Mouse (Mus musculus): Measurements from ENCODE around the gene 1700001C19Rik. TPM values are rescaled to one million over a fixed set of nuclear protein-coding genes. Genes with fewer than 3 reads are reported as not detected.

1700001C19Rik gene
- polyA plus RNA-seq, 1 experiment = 0.11 TPM

DNA sequence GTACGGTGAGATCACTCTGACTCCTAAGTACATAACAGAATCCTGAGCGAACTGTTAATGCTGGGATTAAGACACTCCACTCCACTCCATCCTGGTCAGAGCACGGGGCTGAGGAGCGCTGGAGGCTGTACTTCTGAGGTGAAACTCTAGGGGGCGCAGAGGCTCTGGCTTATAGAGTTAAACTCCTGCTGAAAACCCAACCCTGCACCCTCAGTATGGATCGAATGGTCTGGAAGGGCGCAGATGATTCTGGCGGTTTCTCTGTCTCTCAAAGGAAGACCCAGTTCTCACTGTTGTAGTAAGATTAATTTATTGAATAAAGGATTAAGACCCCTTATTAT lies 28.6 kb downstream of the 1700001C19Rik start:
- TF ChIP-seq POLR2A (IDR thresholded peaks at IDR 0.05; ENCODE audit: control insufficient read depth, extremely low read depth, insufficient read depth, low read length, poor library complexity) (no peak), CTCF (IDR thresholded peaks at IDR 0.05; ENCODE audit: borderline replicate concordance, control insufficient read depth, extremely low read depth, insufficient read depth, low read length, poor library complexity) (peak; percentile 70; the same call in 1 of the 2 replicates)
- Histone ChIP-seq H3K36me3 (ENCODE audit: control insufficient read depth, insufficient read depth, low read length) (no peaks in the 10 kb centered on the region), H3K4me3 (ENCODE audit: control insufficient read depth, insufficient read depth, low read length) (no peak overlapping the region), H3K4me1 (replicated peaks; ENCODE audit: control insufficient read depth, insufficient read depth, low read length) (no peaks in the 10 kb centered on the region), H3K27ac (ENCODE audit: control insufficient read depth, insufficient read depth, low read length) (no peak overlapping the region), H3K27me3 (ENCODE audit: control insufficient read depth, insufficient read depth, low read length) (peaks cover 2% of the 10 kb centered on the region; the same call in 1 of the 2 replicates)
- peak; percentile 61 for DNase-seq
- 11% methylated on average over 8 of the region's 8 CpGs for WGBS

DNA sequence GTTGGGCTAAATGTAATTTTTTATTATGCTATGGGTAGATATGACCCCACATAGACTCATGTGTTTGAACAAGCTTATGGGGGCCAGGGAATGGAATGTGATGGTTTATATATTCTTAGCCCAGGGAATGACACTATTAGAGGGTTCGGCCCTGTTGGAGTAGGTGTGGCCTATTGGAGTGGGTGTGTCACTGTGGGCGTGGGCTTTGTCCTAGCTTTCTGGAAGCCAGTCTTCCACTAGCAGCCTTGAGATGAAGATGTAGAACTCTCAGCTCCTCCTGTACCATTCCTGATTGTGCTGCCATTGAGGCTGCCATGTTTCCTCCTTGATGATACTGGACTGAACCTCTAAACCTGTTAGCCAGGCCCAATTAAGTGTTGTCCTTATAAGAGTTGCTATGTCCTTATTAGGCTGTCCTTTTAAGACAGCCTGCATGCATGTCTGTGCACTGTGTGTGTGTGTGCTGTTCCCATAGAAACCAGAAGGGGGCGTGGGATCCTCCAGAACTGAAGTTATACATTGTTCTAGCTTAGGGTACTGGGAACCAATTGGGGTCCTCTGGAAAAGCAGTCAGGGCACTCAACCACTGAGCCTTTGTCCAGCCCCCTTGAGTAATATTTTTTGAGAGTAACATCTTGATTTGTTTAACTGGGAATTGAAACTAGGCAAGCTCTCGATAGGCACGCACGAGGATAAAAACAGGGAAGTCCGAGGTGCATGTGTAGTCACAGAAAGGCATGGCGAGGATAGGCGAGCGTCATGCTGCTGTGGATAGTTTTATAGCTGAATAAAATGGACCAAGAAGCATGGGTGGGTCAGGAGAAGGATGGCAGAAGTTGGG lies 29.2 kb downstream of the 1700001C19Rik start:
- Histone ChIP-seq H3K4me3 (ENCODE audit: control insufficient read depth, insufficient read depth, low read length) (no peak overlapping the region), H3K27ac (ENCODE audit: control insufficient read depth, insufficient read depth, low read length) (no peak overlapping the region), H3K27me3 (ENCODE audit: control insufficient read depth, insufficient read depth, low read length) (peaks cover 2% of the 10 kb centered on the region; the same call in 1 of the 2 replicates), H3K36me3 (ENCODE audit: control insufficient read depth, insufficient read depth, low read length) (no peaks in the 10 kb centered on the region), H3K4me1 (replicated peaks; ENCODE audit: control insufficient read depth, insufficient read depth, low read length) (no peaks in the 10 kb centered on the region)
- TF ChIP-seq CTCF (IDR thresholded peaks at IDR 0.05; ENCODE audit: borderline replicate concordance, control insufficient read depth, extremely low read depth, insufficient read depth, low read length, poor library complexity) (no peak), POLR2A (IDR thresholded peaks at IDR 0.05; ENCODE audit: control insufficient read depth, extremely low read depth, insufficient read depth, low read length, poor library complexity) (no peak)
- WGBS = 61% methylated on average over 10 of the region's 10 CpGs
- DNase-seq = no peak

DNA sequence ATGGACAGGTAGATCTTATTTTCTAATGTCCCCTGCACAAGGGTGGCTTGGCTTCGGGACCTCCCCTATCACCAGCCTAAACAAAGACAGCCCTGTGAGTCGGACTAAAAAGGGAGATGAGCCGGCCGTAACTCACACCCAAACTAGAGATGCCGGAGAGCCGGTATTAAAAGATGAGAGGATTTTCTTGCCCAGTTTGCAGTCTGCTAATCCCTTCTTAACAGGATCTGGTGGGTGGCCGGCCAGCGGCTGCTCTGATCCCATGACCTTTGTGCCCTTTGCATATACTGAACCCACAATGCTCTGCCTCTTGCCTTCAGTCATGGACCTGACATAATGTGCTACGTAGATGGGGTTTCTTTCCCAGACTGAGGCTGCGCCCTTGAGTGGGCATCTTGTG lies 36.7 kb downstream of the 1700001C19Rik start, which contains the start of gene Guca1a:
Gene Guca1a (minus strand): TSS at position 134 of the 400 bp plus-strand sequence.
- no peak for DNase-seq
- TF ChIP-seq CTCF (IDR thresholded peaks at IDR 0.05; ENCODE audit: borderline replicate concordance, control insufficient read depth, extremely low read depth, insufficient read depth, low read length, poor library complexity) (no peak), POLR2A (IDR thresholded peaks at IDR 0.05; ENCODE audit: control insufficient read depth, extremely low read depth, insufficient read depth, low read length, poor library complexity) (no peak)
- no peak within 1 kb of the TSS for H3K27ac ChIP-seq (ENCODE audit: control insufficient read depth, insufficient read depth, low read length)
- 87% methylated on average over 10 of the region's 10 CpGs for WGBS
- H3K27me3 ChIP-seq (ENCODE audit: control insufficient read depth, insufficient read depth, low read length) = no peaks in the 10 kb centered on the region
- no peaks in the 10 kb centered on the region for H3K36me3 ChIP-seq (ENCODE audit: control insufficient read depth, insufficient read depth, low read length)
- H3K4me3 ChIP-seq (ENCODE audit: control insufficient read depth, insufficient read depth, low read length) = no peak within 1 kb of the TSS
- H3K4me1 ChIP-seq (replicated peaks; ENCODE audit: control insufficient read depth, insufficient read depth, low read length) = peaks cover under 1% of the 10 kb centered on the region

DNA sequence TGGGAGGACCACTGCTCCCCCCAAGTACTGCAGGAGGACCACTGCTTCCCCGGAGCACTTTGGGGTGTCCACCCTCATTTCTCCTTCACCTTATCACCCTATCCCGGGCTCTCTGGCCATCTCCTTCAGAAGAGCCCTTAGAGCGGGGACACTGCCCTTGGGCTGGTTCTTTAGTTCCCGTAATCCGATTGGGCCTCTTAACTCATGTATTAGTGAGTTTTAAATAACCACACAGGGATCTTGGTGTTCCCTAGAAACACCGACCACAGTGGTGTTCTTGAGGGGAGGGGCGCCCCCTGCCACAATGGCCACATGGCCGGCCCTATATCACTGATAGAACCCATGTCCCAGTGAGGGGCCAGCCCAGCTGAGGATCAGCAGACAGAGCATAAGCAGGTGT lies 38.1 kb downstream of the 1700001C19Rik start:
- H3K4me1 ChIP-seq (replicated peaks; ENCODE audit: control insufficient read depth, insufficient read depth, low read length) = peaks cover 14% of the 10 kb centered on the region
- no peak for DNase-seq
- 88% methylated on average over 8 of the region's 8 CpGs for WGBS
- H3K4me3 ChIP-seq (ENCODE audit: control insufficient read depth, insufficient read depth, low read length) = no peak overlapping the region
- no peak for TF ChIP-seq CTCF (IDR thresholded peaks at IDR 0.05; ENCODE audit: borderline replicate concordance, control insufficient read depth, extremely low read depth, insufficient read depth, low read length, poor library complexity)
- no peak for TF ChIP-seq POLR2A (IDR thresholded peaks at IDR 0.05; ENCODE audit: control insufficient read depth, extremely low read depth, insufficient read depth, low read length, poor library complexity)
- H3K36me3 ChIP-seq (ENCODE audit: control insufficient read depth, insufficient read depth, low read length) = no peaks in the 10 kb centered on the region
- H3K27me3 ChIP-seq (ENCODE audit: control insufficient read depth, insufficient read depth, low read length) = no peaks in the 10 kb centered on the region; the same call in 1 of the 2 replicates
- no peak overlapping the region for H3K27ac ChIP-seq (ENCODE audit: control insufficient read depth, insufficient read depth, low read length)

- DNase-seq = peak; percentile 28
- WGBS = under 1% methylated on average over 20 of the region's 20 CpGs
- Histone ChIP-seq H3K36me3 (ENCODE audit: control insufficient read depth, insufficient read depth, low read length) (no peaks in the 10 kb centered on the region), H3K27me3 (ENCODE audit: control insufficient read depth, insufficient read depth, low read length) (no peaks in the 10 kb centered on the region; the same call in 1 of the 2 replicates), H3K27ac (ENCODE audit: control insufficient read depth, insufficient read depth, low read length) (no peak overlapping the region), H3K4me1 (replicated peaks; ENCODE audit: control insufficient read depth, insufficient read depth, low read length) (peaks cover 14% of the 10 kb centered on the region), H3K4me3 (ENCODE audit: control insufficient read depth, insufficient read depth, low read length) (peak overlapping the region; percentile 34)
- TF ChIP-seq POLR2A (IDR thresholded peaks at IDR 0.05; ENCODE audit: control insufficient read depth, extremely low read depth, insufficient read depth, low read length, poor library complexity) (no peak), CTCF (IDR thresholded peaks at IDR 0.05; ENCODE audit: borderline replicate concordance, control insufficient read depth, extremely low read depth, insufficient read depth, low read length, poor library complexity) (no peak)
Observed at GRCm38 (mm10) chr17:47395376-47395913, 41.7 kb downstream of the 1700001C19Rik start.

- Histone ChIP-seq H3K27ac (ENCODE audit: control insufficient read depth, insufficient read depth, low read length) (no peak overlapping the region), H3K4me3 (ENCODE audit: control insufficient read depth, insufficient read depth, low read length) (no peak overlapping the region), H3K4me1 (replicated peaks; ENCODE audit: control insufficient read depth, insufficient read depth, low read length) (peaks cover 14% of the 10 kb centered on the region), H3K36me3 (ENCODE audit: control insufficient read depth, insufficient read depth, low read length) (no peaks in the 10 kb centered on the region), H3K27me3 (ENCODE audit: control insufficient read depth, insufficient read depth, low read length) (no peaks in the 10 kb centered on the region; the same call in 1 of the 2 replicates)
- 8% methylated on average over 23 of the region's 24 CpGs for WGBS
- DNase-seq = no peak
- no peak for TF ChIP-seq POLR2A (IDR thresholded peaks at IDR 0.05; ENCODE audit: control insufficient read depth, extremely low read depth, insufficient read depth, low read length, poor library complexity)
- no peak for TF ChIP-seq CTCF (IDR thresholded peaks at IDR 0.05; ENCODE audit: borderline replicate concordance, control insufficient read depth, extremely low read depth, insufficient read depth, low read length, poor library complexity)
Observed at GRCm38 (mm10) chr17:47394223-47394869, 42.8 kb downstream of the 1700001C19Rik start.

All from thymus, adult 2 months (tissue).